Mouse (Mus musculus) erythroblast, embryonic 14.5 days (primary cell): Measurements from ENCODE around the gene Ostf1. TPM values are rescaled to one million over a fixed set of nuclear protein-coding genes. Genes with fewer than 3 reads are reported as not detected.

ENCODE experiments used
- H3K27me3 ChIP-seq: 2 replicates; pipeline ENCODE4 v1.6.1; 2012; ENCODE audit warnings: inconsistent platforms; ENCODE audit not compliant: control insufficient read depth
- H3K36me3 ChIP-seq: 2 replicates; pipeline ENCODE4 v1.6.1; 2012; ENCODE audit warnings: mild to moderate bottlenecking, inconsistent platforms; ENCODE audit not compliant: control insufficient read depth
- H3K4me1 ChIP-seq: 2 replicates; pipeline ENCODE4 v1.6.1; 2012; ENCODE audit warnings: inconsistent platforms; ENCODE audit not compliant: control insufficient read depth
- H3K4me3 ChIP-seq: replicated peaks from 2 replicates; pipeline ENCODE3; 2012; ENCODE audit warnings: moderate library complexity, mild to moderate bottlenecking, inconsistent platforms
- H3K9me3 ChIP-seq: 2 replicates; pipeline ENCODE4 v1.6.1; 2012; ENCODE audit warnings: low read length, inconsistent platforms, mixed read lengths; ENCODE audit not compliant: control insufficient read depth
- GATA1 ChIP-seq: IDR thresholded peaks from 2 replicates; pipeline ENCODE4 v1.6.1; 2012; ENCODE audit warnings: low read length, inconsistent platforms, mixed read lengths
- TAL1 ChIP-seq: IDR thresholded peaks from 3 replicates; pipeline ENCODE4 v1.6.1; 2012; ENCODE audit warnings: low read length, inconsistent platforms, mixed read lengths
- polyA plus RNA-seq: library from polyadenylated mRNA; stranded (reverse); fragments of >175 nt; gene quantifications from 2 replicates; pipeline ENCODE4 v1.2.3, GENCODE M21; 2012

The Ostf1 gene
- polyA plus RNA-seq, 1 experiment, result 12.0 TPM

DNA sequence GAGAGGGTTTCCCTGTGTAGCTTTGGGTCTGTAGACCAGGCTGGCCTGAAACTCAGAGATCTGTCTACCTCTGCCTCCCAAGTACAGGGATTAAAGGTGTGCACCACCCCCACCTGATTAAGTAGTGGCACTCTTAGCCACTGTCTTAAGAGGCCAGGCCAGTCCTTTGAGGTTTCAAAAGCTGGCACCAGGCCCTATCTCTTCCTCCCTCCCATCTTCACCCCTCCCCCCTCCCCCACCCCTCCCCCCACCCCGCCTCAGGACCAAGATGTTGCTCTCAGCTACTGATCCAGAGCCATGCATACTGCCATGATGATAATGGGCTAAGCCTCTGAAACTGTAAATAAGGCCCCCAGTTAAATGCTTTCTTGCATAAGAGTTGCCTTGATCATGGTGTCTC, 27.7 kb upstream of the Ostf1 start:
- H3K36me3 ChIP-seq, result no peaks in the 10 kb centered on the region
- peaks cover 19% of the 10 kb centered on the region for H3K4me1 ChIP-seq
- no peak overlapping the region for H3K4me3 ChIP-seq
- no peaks in the 10 kb centered on the region for H3K9me3 ChIP-seq
- no peak for TF ChIP-seq GATA1
- no peak for TF ChIP-seq TAL1
- H3K27me3 ChIP-seq, result no peaks in the 10 kb centered on the region

DNA sequence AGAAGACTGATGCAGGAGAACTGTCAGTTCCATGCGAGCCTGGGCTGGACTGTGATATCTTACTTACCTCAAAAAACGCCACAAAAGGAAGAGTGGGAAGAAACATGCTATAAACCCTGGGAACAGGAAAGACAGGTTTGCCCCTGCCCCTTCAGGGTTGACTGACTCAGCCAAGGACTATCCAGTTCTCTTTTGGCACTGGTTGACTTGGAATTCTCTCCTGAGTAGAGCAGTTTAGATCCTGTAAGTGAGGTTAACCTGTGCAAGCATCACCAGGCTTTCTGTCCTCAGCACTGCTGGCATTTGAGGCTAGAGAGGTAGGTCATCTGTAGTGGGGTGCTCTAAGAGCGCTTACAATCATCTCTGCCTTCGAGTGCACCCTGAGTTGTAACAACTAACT, 26.9 kb upstream of the Ostf1 start:
- TF ChIP-seq TAL1 (no peak), GATA1 (no peak)
- Histone ChIP-seq H3K4me3 (no peak overlapping the region), H3K4me1 (peaks cover 26% of the 10 kb centered on the region), H3K9me3 (no peaks in the 10 kb centered on the region), H3K36me3 (no peaks in the 10 kb centered on the region), H3K27me3 (no peaks in the 10 kb centered on the region)

DNA sequence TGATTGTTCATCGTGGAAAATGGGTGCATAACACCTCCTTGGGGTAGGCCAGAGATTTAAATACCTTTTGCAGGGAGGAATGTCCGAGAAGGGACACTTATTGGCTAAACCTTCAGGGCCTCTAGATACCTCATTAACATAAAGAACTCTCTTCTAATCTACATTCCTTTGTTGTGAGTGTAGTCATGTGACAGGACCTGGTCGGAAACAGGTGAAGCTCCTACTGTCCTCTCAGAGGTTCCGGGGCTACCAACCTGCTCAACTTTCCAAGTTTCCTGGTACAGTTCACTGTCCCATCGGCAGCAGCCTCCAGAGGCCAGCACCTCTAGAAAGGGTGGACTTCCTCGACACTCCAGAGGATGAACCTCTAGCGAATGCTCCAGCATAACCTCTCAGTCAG, 24.4 kb upstream of the Ostf1 start:
- H3K27me3 ChIP-seq, result no peaks in the 10 kb centered on the region
- no peaks in the 10 kb centered on the region for H3K9me3 ChIP-seq
- no peak for TF ChIP-seq TAL1
- no peak for TF ChIP-seq GATA1
- H3K4me3 ChIP-seq, result no peak overlapping the region
- peaks cover 30% of the 10 kb centered on the region for H3K4me1 ChIP-seq
- H3K36me3 ChIP-seq, result peaks cover 3% of the 10 kb centered on the region

DNA sequence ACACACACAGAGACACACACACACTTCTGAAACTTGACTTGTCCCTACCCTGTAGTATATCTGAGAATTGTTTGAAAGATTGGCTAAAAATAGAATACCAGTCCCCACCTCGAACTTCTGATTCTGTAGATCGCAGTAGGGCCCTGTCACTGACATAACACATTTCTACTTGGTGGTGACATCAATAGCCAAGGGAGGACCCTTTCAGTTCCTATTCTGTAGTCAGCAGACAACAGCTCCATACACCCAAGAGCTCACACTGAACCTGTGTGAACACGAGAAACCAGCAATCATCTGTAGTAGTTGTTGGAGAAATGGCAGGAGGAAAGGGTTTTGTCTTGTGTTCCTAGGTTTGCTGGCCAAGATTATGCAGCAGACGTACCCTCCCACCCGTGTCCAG, 23.4 kb upstream of the Ostf1 start:
- peaks cover 39% of the 10 kb centered on the region for H3K4me1 ChIP-seq
- H3K36me3 ChIP-seq, result peaks cover 3% of the 10 kb centered on the region
- H3K4me3 ChIP-seq, result no peak overlapping the region
- no peaks in the 10 kb centered on the region for H3K27me3 ChIP-seq
- H3K9me3 ChIP-seq, result no peaks in the 10 kb centered on the region
- no peak for TF ChIP-seq GATA1
- no peak for TF ChIP-seq TAL1

DNA sequence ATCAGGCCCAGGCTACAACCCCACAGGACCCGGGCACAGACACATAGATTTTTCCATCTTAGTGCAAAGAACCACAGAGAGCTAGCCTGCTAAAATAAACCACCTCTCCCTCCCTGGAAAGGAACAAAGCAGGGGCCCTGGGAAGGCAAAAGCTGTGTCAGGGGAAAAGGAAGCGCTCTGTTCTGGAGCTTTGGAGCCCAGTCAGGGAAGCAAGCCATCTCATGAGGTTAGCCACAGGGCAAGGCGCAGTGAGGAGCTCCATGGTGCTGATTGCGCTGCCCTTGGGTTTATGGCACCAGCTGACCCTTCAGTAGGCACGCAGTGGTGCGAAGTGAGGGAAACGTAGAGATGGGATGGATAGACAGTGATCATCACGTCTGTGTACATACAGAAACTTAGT, 22.7 kb upstream of the Ostf1 start:
- TF ChIP-seq TAL1 (no peak), GATA1 (no peak)
- Histone ChIP-seq H3K27me3 (no peaks in the 10 kb centered on the region), H3K4me3 (no peak overlapping the region), H3K36me3 (peaks cover 3% of the 10 kb centered on the region), H3K4me1 (peaks cover 43% of the 10 kb centered on the region), H3K9me3 (no peaks in the 10 kb centered on the region)

DNA sequence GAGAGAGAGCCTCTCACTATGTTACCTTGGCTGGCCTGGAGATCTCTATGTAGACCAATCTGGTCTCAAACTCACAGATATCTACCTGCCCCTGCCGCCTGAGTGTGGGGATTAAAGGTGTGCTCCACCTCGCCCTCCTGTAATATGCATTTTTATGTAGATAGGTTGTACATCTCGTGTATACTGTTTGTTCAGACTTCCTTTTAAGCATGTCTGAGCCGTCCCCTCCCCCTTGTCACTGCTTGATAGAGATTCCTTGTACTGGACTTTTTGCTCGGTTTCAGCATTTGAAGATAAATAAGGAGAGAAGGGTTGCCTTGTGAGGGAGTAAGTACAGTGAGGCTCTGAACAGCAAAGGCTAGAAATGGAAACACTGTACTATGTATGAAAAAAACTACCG, 21.4 kb upstream of the Ostf1 start:
- H3K4me1 ChIP-seq, result peaks cover 44% of the 10 kb centered on the region
- H3K4me3 ChIP-seq, result no peak overlapping the region
- TF ChIP-seq TAL1 (no peak), GATA1 (no peak)
- H3K36me3 ChIP-seq, result peaks cover 3% of the 10 kb centered on the region
- no peaks in the 10 kb centered on the region for H3K9me3 ChIP-seq
- no peaks in the 10 kb centered on the region for H3K27me3 ChIP-seq

DNA sequence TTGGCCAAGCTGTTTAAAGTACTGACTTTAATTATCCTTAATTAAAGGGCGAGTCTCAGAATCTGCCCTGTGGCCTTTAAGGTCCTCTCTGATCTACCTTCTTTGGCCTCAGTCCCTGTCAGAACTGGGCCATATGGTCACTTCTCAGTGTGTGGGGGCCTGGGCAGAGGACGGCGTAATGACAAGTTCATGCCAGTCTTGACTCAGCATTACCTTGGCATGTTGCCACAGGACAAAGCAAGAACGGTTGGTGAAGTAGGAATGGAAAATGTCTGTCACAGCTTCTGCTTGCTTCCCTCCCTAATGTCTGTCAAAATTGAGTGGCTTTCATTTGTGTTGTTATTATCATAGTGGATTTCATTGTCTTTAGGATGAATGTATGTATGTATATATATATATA, 21.0 kb upstream of the Ostf1 start:
- Histone ChIP-seq H3K4me1 (peaks cover 49% of the 10 kb centered on the region), H3K36me3 (peaks cover 3% of the 10 kb centered on the region)

DNA sequence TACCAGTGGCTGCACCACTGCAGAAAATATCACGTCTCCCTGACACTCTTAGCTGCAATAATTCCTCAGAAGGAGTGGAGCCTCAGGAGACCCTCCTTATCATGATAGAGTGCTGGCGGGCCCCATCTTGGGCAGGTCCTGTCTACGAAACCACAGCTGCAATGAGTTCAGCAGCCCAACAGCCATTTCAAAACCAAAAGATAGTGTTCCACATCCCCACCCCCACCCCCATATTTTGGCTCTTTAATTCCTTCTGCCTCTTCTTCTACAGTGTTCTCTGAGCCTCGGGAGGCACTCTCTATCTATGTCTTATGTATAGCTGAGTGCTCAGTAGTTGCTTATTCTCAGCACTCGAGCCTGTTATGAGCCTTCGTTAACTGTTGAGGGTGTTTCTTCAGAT, 18.9 kb upstream of the Ostf1 start:
- peaks cover 3% of the 10 kb centered on the region for H3K36me3 ChIP-seq
- no peaks in the 10 kb centered on the region for H3K27me3 ChIP-seq
- peak overlapping the region; percentile 4 for H3K4me3 ChIP-seq
- TF ChIP-seq GATA1, result no peak
- no peak for TF ChIP-seq TAL1
- peaks cover 69% of the 10 kb centered on the region for H3K4me1 ChIP-seq
- H3K9me3 ChIP-seq, result no peaks in the 10 kb centered on the region

More for the DNA sequence above, 21.0 kb upstream of the Ostf1 start:
- H3K4me3 ChIP-seq, result no peak overlapping the region
- no peaks in the 10 kb centered on the region for H3K9me3 ChIP-seq
- no peak for TF ChIP-seq GATA1
- no peak for TF ChIP-seq TAL1
- H3K27me3 ChIP-seq, result no peaks in the 10 kb centered on the region

DNA sequence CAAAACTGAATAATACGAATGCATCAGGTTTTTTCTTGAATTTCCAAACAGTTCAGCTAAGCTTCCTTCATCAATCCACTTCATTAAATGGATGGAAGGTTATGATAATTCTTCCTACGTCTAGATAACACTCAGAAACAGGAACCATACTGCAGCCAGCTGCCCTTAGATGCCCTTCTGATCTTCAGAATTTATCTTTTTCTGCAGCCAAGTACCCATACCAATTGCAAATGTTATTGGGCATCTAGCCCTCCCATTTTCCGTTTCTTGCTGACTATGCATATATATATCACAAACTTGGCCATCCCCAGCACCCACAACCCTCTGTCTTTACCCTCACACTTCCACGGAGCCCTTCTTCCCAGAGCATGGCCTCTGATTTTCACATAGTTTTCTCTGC, 18.3 kb upstream of the Ostf1 start:
- H3K36me3 ChIP-seq, result peaks cover 4% of the 10 kb centered on the region
- peaks cover 74% of the 10 kb centered on the region for H3K4me1 ChIP-seq
- TF ChIP-seq GATA1, result no peak
- TF ChIP-seq TAL1, result no peak
- no peaks in the 10 kb centered on the region for H3K9me3 ChIP-seq
- H3K4me3 ChIP-seq, result no peak overlapping the region
- no peaks in the 10 kb centered on the region for H3K27me3 ChIP-seq

DNA sequence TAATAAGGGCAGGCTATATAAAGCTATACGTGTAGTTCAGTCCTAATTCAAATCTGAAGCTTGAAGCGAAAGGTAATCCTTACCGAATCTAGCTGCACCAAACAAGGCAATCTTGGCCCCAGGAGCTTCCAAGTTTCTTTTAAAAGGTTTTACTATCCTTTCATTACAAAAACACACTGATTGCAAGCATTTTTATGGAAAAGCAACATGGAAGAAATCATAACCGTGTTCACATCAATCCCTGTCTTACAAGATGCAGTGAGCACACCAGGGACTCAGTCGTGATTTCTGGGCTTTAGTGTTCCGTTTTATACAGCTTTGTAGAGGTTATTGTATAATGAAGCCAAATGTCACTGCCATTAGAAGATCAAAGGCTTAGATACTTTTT, 16.9 kb upstream of the Ostf1 start:
- Histone ChIP-seq H3K36me3 (peaks cover 6% of the 10 kb centered on the region), H3K27me3 (no peaks in the 10 kb centered on the region), H3K4me1 (peaks cover 79% of the 10 kb centered on the region), H3K9me3 (no peaks in the 10 kb centered on the region), H3K4me3 (no peak overlapping the region)
- TF ChIP-seq GATA1 (no peak), TAL1 (no peak)
